Mouse (Mus musculus) cortical plate, adult 2 months (tissue): ENCODE data around the gene Cwc22.

Experiments used
- CTCF ChIP-seq: fragments of 200-500 bp; IDR thresholded peaks from 2 replicates; pipeline ENCODE4 v1.5.1; 2011; ENCODE audit warnings: mild to moderate bottlenecking, control low read depth, low read length; ENCODE audit not compliant: insufficient read depth; ENCODE audit errors: extremely low read depth
- POLR2A ChIP-seq: fragments of 200-500 bp; IDR thresholded peaks from 2 replicates; pipeline ENCODE4 v1.6.1; 2011; ENCODE audit warnings: mild to moderate bottlenecking, low read length, control low read depth; ENCODE audit not compliant: insufficient read depth; ENCODE audit errors: extremely low read depth

DNA sequence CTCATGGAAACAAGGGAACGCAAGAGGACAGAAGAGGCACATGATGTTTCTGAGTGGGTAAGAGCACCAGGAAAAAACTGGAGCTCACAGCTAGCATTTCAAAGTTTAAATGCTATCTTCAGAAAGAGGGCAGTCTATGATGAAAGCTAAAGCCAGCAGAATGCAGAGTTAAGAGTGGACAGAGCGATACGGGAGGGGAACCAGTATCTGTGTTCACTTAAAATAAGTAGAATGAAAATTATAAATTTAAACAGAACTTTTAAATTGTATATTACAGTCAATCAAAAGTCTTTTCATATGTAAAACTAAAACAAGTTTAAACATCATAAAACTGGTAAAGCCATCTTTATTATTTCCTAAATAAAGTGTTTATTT is 28.8 kb downstream of the Cwc22 start:
- TF ChIP-seq CTCF (no peak), POLR2A (no peak)
